Mouse (Mus musculus) bone marrow macrophage, adult 2 months (primary cell): ENCODE results near the gene Mcm6. TPM values are rescaled to one million over a fixed set of nuclear protein-coding genes. Genes with fewer than 3 reads are reported as not detected.

Source experiments
- H3K27ac ChIP-seq: 2 replicates; pipeline ENCODE4 v1.5.1; 2012; ENCODE audit warnings: low read depth, low read length; ENCODE audit not compliant: insufficient read depth
- H3K4me1 ChIP-seq: 2 replicates; pipeline ENCODE4 v1.6.1; 2012; ENCODE audit warnings: low read length; ENCODE audit not compliant: control insufficient read depth, insufficient read depth
- H3K4me3 ChIP-seq: 2 replicates; pipeline ENCODE4 v1.5.1; 2012; ENCODE audit warnings: mild to moderate bottlenecking, low read length, moderate library complexity; ENCODE audit not compliant: insufficient read depth
- CTCF ChIP-seq: IDR thresholded peaks from 2 replicates; pipeline ENCODE4 v1.5.1; 2012; ENCODE audit warnings: low read depth, mild to moderate bottlenecking, low read length, moderate library complexity
- POLR2A ChIP-seq: IDR thresholded peaks from 2 replicates; pipeline ENCODE4 v1.6.1; 2012; ENCODE audit warnings: mild to moderate bottlenecking, low read depth, low read length, borderline replicate concordance
- polyA plus RNA-seq: library from polyadenylated mRNA; stranded (reverse); fragments of >200 nt; gene quantifications from 2 replicates; pipeline ENCODE4 v1.2.4, GENCODE M21; 2012; ENCODE audit not compliant: missing spikeins, insufficient read depth, insufficient read length

Mcm6 gene
- polyA plus RNA-seq, 1 experiment, result 44.6 TPM

DNA sequence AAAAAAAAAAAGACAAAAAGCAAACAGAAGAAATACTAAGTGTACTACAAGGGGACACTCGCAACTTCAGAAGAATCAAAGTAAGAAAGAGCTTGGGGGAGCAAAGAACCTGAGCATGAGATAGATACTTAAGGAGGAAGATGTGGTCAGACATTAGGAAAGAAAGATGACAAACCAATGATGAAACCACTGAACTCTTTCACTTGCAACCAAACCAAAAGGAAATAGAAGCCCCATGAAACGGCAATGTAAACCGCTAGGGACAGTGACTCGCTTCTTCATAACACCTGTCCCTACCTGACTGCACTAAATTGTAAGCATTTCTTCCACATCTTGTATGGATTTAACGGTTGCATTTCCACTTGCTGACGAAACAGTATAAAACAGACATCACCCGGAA is 27.0 kb upstream of the Mcm6 start:
- TF ChIP-seq POLR2A (no peak), CTCF (no peak)
- H3K4me1 ChIP-seq, result peaks cover 6% of the 10 kb centered on the region; the same call in 1 of the 2 replicates
- no peak overlapping the region for H3K27ac ChIP-seq
- no peak overlapping the region for H3K4me3 ChIP-seq

GRCm38 (mm10) chr1:128376841-128377240 is 17.4 kb upstream of the Mcm6 start:
- H3K4me3 ChIP-seq, result no peak overlapping the region

GRCm38 (mm10) chr1:128372143-128372860 is 12.8 kb upstream of the Mcm6 start:
- TF ChIP-seq POLR2A (no peak), CTCF (no peak)

More at GRCm38 (mm10) chr1:128376841-128377240, 17.4 kb upstream of the Mcm6 start:
- no peak overlapping the region for H3K27ac ChIP-seq
- TF ChIP-seq POLR2A (no peak), CTCF (no peak)
- 0 out of 2 replicates have a peak, but pooled peaks cover 2% of the 10 kb centered on the region for H3K4me1 ChIP-seq

GRCm38 (mm10) chr1:128368732-128369441 is 9.4 kb upstream of the Mcm6 start:
- H3K4me1 ChIP-seq, result no peaks in the 10 kb centered on the region
- H3K4me3 ChIP-seq, result no peak overlapping the region
- no peak overlapping the region for H3K27ac ChIP-seq
- TF ChIP-seq CTCF (no peak), POLR2A (no peak)

More at GRCm38 (mm10) chr1:128372143-128372860, 12.8 kb upstream of the Mcm6 start:
- 0 out of 2 replicates have a peak, but pooled peaks cover 2% of the 10 kb centered on the region for H3K4me1 ChIP-seq
- H3K4me3 ChIP-seq, result no peak overlapping the region
- no peak overlapping the region for H3K27ac ChIP-seq

DNA sequence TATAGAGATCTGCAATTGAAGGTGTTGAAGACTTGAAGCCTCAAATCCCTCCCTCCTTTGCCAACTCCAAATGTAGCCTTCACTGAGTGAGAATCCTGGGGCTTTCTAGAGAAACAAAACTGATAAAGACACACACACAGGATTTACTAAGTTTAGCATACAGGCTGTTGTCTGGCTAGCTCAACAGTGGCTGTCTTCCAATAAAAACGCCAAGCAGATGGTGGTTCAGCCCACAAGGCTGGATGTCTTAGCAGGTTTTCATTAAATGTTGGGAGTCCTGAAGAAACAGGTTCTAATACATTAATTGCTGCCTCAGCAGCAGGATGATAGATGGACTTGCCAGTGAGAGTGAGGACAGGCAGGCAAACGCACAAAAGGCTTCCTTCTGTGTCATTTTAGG is 1.1 kb upstream of the Mcm6 start:
- TF ChIP-seq CTCF (no peak), POLR2A (no peak)
- H3K4me3 ChIP-seq, result no peak overlapping the region
- 0 out of 2 replicates have a peak, but pooled peaks cover 2% of the 10 kb centered on the region for H3K4me1 ChIP-seq
- no peak overlapping the region for H3K27ac ChIP-seq

GRCm38 (mm10) chr1:128358916-128359553 is 429 bp downstream of the Mcm6 start:
- Histone ChIP-seq H3K4me1 (0 out of 2 replicates have a peak, but pooled peaks cover 2% of the 10 kb centered on the region), H3K27ac (peak overlapping the region; percentile 43), H3K4me3 (peak overlapping the region; percentile 85)
- TF ChIP-seq CTCF (no peak), POLR2A (no peak)

DNA sequence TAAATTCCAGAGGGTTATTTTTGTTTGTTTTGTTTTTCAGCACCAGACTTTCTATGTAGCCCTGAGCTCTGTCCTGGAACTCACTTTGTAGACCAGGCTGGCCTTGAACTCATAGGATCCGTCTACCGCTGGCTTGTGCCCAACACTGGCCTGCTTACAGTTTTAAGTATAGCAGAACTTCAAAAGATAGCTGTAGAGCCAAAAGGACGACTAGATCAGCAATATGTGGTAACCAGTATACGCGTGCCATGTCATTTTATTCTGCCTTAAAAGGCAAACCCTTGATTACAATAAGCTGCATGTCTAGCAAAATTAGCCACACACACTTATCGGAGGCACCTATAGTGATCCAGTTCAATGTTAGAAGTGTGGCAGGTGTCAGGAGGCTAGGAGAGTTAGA is 1.2 kb downstream of the Mcm6 start:
- TF ChIP-seq CTCF (no peak), POLR2A (no peak)
- Histone ChIP-seq H3K4me1 (0 out of 2 replicates have a peak, but pooled peaks cover 2% of the 10 kb centered on the region), H3K4me3 (peak overlapping the region; percentile 85), H3K27ac (no peak overlapping the region)

- Histone ChIP-seq H3K27ac (peak overlapping the region; percentile 14; the same call in 1 of the 2 replicates), H3K4me1 (0 out of 2 replicates have a peak, but pooled peaks cover 2% of the 10 kb centered on the region), H3K4me3 (peak overlapping the region; percentile 85)
- TF ChIP-seq CTCF (no peak), POLR2A (no peak)
These were observed 2.0 kb downstream of the Mcm6 start for GRCm38 (mm10) chr1:128357452-128357851.

DNA sequence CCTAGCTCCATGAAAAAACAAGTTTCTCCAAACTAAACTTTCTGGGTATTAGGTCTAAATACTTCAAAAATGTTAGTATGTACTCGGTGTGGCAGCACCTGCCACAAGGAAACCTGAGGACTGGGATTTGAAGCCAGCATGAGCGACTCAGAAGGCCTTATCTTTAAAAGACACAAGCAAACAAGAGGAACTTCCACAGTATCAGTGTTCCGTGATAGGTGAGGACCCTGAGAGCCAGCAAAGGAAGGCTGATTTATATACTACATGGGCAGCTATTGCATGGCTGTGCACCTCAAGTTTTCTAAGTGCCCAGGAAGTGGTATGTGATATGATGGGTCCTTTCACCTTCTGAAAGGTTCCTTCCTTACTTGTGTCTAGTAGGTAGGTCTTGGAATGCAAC is 6.4 kb downstream of the Mcm6 start:
- H3K4me1 ChIP-seq, result 0 out of 2 replicates have a peak, but pooled peaks cover 2% of the 10 kb centered on the region

More for the DNA sequence above, 6.4 kb downstream of the Mcm6 start:
- TF ChIP-seq POLR2A (no peak), CTCF (no peak)
- no peak overlapping the region for H3K4me3 ChIP-seq
- H3K27ac ChIP-seq, result no peak overlapping the region
